Comparison of ENCODE assay signal across 29 mouse cellular contexts in genomic region chr13:54084178-54084577, GRCm38 (mm10). TPM values are rescaled to one million over a fixed set of nuclear protein-coding genes. Genes with fewer than 3 reads are reported as not detected.
"Had no signal": no experiment of that assay in that cellular context is flagged by ENCODE, and none has a peak within 500 bp of the region (broad histone marks: within the 10 kb centered on the region; RNA-seq: fewer than 3 reads in every experiment).

No protein-coding gene starts in this region.

- DNase-seq: gastrocnemius, adult 2 months; gastrocnemius, postnatal 10 days; gastrocnemius, postnatal 36 days; heart, adult 2 months; heart, postnatal 14 days; heart, postnatal 36 days; kidney, adult 11 months; kidney, adult 2 months; kidney, adult 9 months; kidney, postnatal 14 days; kidney, postnatal 36 days; layer of hippocampus, adult 9-11 months; layer of hippocampus, postnatal 36 days; liver had no signal

- H3K4me3 ChIP-seq: gastrocnemius, adult 2 months; heart, adult 2 months; heart, embryonic 13.5 days; heart, embryonic 15.5 days; hindbrain, embryonic 12.5 days; hindbrain, embryonic 15.5 days; kidney, embryonic 15.5 days; left cerebral cortex, adult 2 months; limb, embryonic 10.5 days; limb, embryonic 12.5 days had no signal

- ATAC-seq: hindbrain, postnatal 0 days; intestine, embryonic 16.5 days had no signal

- H3K27me3 ChIP-seq: heart, embryonic 13.5 days; heart, embryonic 15.5 days; hindbrain, embryonic 12.5 days; hindbrain, embryonic 15.5 days; kidney, embryonic 15.5 days; limb, embryonic 12.5 days had no signal

- H3K9ac ChIP-seq: heart, embryonic 13.5 days; heart, embryonic 15.5 days; hindbrain, embryonic 12.5 days; hindbrain, embryonic 15.5 days; kidney, embryonic 15.5 days; limb, embryonic 12.5 days had no signal

- H3K9me3 ChIP-seq: heart, embryonic 13.5 days; heart, embryonic 15.5 days; hindbrain, embryonic 12.5 days; hindbrain, embryonic 15.5 days; kidney, embryonic 15.5 days; limb, embryonic 10.5 days; limb, embryonic 12.5 days had no signal

- H3K27ac ChIP-seq: gastrocnemius, adult 2 months; heart, adult 2 months; heart, embryonic 13.5 days; heart, embryonic 15.5 days; hindbrain, embryonic 12.5 days; hindbrain, embryonic 15.5 days; hindbrain, postnatal 0 days; kidney, embryonic 15.5 days; kidney, postnatal 0 days; left cerebral cortex, adult 2 months; limb, embryonic 10.5 days; limb, embryonic 12.5 days had no signal

- H3K4me2 ChIP-seq: heart, embryonic 11.5 days; heart, embryonic 13.5 days; heart, embryonic 15.5 days; hindbrain, embryonic 12.5 days; hindbrain, embryonic 15.5 days; kidney, embryonic 15.5 days; limb, embryonic 12.5 days; liver, embryonic 11.5 days had no signal

RNA-seq across cellular contexts. Expression of gene Drd1, which starts 28.7 kb away (rescaled TPM):
- total RNA-seq: gastrocnemius, postnatal 36 days; hematopoietic stem cell, adult 5-6 weeks had no signal
- polyA plus RNA-seq: heart, embryonic 11.5 days; large intestine, adult 2 months; limb, embryonic 10.5 days; limb, embryonic 12.5 days; liver, embryonic 11.5 days had no signal
